Mouse (Mus musculus) CD4-positive, CD25-positive, alpha-beta regulatory T cell, adult 4 months (primary cell): ENCODE data around the gene Commd2. TPM values are rescaled to one million over a fixed set of nuclear protein-coding genes. Genes with fewer than 3 reads are reported as not detected.

ENCODE experiments used
- ATAC-seq: one replicate; pipeline ENCODE4 v1.8.0; 2017
- polyA plus RNA-seq, 2 experiments: library from polyadenylated mRNA; unstranded; fragments of 100-300 nt; shearing (Covaris generic); gene quantifications; one replicate each; pipeline ENCODE4 v1.2.1; 2017

Commd2 gene
- polyA plus RNA-seq = 10 to 100 TPM; 72.6 to 80.7 TPM

GRCm38 (mm10) chr3:57651231-57651864 is at the start of gene Commd2:
Gene Commd2 (minus strand): TSS chr3:57651715.
- peak; percentile 97 for ATAC-seq

- ATAC-seq = no peak
Measured at GRCm38 (mm10) chr3:57696779-57697178, 45.3 kb upstream of the Commd2 start.

GRCm38 (mm10) chr3:57696249-57696648 is 44.7 kb upstream of the Commd2 start:
- ATAC-seq = no peak

GRCm38 (mm10) chr3:57692719-57693118 is 41.2 kb upstream of the Commd2 start, which contains the start of gene Ankub1:
Gene Ankub1 (minus strand): TSS chr3:57692799.
- ATAC-seq = no peak

GRCm38 (mm10) chr3:57691772-57692171 is 40.3 kb upstream of the Commd2 start:
- ATAC-seq = no peak

DNA sequence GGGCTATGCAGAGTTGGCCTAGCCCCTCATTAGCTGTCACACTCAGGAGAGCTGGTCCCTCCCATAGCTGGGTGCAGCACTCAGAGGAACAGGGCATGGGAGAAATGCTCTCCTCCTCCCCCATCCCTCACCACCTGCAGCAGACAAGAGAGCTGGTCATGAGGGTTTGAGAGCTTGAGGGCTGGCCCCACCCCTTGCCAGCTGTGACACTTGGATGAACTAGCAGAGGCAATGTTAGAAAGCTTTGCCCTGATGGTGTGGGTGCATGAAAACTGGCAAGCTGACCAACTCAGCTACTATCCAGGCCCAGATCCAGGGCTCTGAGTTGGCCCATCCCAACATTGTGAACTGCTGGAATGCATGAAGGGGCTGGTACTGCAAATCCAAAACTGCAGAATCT is 26.3 kb upstream of the Commd2 start:
- no peak for ATAC-seq

DNA sequence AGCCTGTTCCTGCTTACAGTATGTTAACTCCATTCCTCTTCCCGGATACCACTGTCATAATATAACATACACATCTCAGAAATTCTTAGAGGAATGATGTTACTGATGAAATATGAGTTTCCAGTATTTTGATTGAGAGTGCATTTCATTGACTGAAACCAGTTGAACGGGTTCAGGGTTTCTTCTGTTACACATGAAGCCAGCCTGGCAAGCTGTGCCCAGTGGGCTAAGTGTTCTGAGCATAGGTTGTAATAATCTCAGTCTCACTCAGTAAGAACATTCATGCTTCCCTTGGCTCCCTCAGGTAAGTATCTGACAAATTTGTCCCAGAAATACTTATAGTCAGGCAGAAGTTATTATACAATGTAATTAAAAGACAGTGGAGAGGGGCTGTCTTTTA is 22.6 kb upstream of the Commd2 start:
- no peak for ATAC-seq

DNA sequence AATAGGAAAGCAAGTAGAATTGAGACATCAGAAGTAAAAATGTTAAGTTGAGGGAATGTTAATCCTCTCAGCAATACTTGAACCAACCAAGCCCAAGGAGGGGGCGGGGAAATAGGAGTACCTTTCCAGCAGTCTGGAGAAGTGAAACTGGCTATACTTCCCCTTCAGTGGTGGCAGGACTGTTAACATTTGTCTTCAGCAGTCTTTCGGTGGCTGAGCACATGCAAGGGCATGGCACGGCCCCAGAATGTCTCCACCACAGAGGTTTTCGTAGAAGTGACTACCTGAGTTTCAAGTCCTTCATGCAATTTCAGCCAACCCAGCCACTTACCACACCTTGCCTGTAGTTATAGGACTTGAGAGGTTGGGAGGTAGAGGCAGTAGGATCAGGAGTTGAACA is 22.1 kb upstream of the Commd2 start:
- ATAC-seq = no peak

- ATAC-seq = peak; percentile 84
Measured at GRCm38 (mm10) chr3:57667054-57667723, 15.7 kb upstream of the Commd2 start.

DNA sequence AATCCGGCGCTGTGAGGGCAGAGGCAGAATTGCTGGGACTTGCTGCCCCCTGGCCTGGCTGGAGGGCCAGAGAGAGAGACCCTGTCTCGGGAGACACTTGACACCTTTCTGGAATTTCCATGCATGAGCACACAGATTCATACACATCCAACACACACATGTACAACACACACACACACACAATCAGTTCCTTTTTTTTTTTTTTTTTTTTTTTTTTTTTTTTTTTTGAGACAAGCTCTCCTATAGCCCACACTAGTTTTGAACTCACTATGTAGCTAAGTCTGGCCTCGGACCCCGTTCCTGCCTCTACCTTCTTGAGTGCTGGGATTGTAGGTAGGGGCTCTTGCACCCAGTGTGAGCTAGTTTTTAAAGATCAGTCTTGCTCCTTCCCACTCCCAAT is 14.4 kb upstream of the Commd2 start:
- no peak for ATAC-seq

DNA sequence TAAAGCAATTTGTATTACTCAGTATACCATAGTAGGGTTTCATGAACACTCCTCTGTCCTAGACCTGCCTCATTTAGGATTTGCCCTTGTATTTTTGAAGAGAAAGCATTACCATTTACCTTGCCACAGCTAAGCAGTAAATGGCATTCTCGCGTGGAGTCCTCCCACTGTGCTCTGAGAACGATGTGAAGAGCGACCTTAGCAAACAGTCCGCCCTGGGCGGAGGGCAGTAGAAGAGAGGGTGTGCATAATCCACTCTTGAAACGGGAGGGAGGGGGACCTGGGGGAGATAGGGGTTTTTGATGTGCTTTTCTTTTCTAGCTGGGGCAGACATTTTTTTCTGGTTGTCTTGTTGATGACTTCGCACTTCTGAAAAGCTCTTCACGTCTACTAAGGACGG is 13.2 kb upstream of the Commd2 start:
- ATAC-seq = no peak

DNA sequence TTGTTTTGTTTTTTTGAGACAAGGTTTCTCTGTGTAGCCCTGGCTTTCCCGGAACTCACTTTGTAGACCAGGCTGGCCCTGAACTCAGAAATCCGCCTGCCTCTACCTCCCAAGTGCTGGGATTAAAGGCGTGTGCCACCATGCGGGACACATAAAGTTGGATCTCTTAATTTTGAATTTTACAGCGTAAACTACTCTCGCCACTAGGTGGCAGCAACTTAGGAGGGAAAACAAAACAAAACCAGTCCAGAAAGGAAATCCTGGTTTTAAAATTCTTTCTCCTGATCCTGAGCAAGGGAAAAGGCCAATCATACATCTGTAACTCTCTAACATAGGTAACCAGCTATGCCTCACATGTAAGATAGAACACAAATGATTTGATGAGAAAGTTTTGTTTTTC is 12.2 kb upstream of the Commd2 start:
- ATAC-seq = peak; percentile 66

DNA sequence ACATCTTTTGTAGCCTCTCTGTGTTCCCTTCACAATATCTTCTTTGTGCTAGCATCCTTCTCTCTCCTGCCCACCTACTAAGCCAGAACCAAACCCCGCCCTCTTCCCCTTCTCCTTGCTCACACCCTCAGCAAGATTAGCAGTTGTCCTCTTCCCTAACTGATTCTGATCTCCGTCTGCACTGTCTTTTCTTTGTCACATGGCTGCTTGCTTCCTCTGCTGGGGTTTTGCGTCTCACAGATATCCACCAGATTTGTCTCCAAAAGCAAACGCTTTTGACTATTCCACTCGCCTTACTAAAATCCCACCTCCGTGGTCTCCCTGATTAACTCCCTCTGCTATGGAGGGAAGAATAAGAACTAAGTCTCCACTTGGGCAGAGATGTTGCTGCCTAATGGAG is 7.1 kb upstream of the Commd2 start:
- no peak for ATAC-seq

GRCm38 (mm10) chr3:57653646-57654045 is 2.1 kb upstream of the Commd2 start:
- ATAC-seq = no peak

- ATAC-seq = no peak
Measured at GRCm38 (mm10) chr3:57652485-57652884, 970 bp upstream of the Commd2 start.

DNA sequence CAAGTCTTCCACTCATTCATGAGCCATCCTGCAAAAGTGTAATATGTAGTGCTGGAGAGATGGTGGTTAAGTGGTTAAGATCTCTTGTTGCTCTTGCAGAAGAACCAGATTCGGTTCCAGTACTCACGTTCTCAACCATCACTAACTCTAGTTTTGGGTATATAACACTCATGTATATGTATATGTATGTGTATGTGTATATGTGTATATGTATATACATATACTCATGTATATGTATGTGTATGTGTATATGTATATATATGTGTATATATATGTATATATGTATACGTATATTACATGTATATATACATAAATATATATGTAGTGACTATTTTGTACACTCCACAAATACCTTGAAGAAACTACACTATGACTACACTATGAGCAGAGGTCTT is 347 bp upstream of the Commd2 start:
- ATAC-seq = peak; percentile 25

DNA sequence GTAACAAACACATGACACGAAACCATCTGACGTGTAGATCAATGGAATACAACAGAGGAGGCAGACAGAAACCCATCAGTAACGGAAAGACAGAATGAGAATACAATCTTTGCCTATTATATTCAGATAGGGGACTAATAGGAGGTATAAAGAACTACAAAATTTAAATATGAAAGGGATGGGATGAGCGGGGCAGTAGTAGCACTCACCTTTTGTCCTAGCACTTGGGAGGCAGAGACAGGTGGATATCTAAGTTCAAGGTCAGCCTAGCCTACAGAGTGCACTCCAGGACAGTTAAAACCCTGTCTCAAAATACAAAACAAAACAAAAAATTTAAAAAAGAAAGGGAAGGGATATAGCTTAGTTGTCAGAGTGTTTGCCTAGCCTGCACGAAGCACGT is 8.3 kb downstream of the Commd2 start:
- ATAC-seq = no peak

DNA sequence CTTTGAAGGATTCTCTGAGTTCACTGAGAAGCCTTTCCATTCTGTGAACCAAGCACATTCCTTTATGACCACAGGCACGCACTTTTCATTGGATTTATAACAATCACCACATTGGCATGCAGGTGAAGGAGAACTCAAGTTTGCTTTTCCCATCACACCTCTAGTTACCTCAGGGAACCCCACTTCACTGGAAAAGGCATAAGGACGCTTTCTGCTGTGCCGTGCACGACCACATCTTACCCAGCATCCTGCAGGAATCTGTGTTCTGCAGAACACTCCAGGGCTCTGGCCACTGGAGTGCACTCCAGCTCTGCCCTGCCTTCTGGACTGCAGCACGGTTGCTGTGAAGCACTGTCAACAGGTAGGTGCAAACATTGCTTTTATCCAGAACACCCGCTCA is 13.9 kb downstream of the Commd2 start:
- ATAC-seq = no peak

DNA sequence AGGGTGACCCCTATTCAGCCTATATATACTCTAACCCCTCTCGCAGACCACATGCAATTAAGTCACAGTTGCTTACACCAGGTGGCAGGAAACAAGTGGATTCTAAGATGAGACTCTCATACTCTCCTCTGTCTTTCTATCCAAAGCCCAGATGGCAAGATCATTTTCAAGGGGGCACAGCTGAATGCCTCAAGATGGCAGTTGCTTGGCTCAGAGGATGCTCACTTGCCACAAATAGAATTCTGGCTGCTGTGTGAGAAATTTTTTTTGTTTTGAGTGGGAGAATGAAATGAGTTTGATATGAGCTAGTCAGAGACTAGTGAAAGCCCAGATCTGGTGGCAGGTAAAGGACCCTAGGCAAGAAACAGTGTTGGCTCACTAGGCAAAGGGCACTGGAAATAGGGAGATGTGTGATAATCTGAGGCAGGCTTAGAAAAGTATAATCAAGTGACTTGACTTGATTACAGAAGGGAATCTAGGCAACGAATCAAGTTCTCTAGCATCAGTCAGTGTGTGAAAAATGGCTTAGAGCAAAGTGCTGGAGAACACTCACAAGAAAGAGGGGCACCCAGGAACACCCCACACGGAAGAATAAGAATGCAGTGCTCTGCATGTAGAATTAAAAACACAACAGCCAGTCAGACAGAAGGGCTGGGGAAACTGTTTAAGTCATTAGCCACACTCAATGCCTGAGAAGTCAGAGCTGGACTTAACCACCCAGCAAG is 16.6 kb downstream of the Commd2 start:
- ATAC-seq = no peak

DNA sequence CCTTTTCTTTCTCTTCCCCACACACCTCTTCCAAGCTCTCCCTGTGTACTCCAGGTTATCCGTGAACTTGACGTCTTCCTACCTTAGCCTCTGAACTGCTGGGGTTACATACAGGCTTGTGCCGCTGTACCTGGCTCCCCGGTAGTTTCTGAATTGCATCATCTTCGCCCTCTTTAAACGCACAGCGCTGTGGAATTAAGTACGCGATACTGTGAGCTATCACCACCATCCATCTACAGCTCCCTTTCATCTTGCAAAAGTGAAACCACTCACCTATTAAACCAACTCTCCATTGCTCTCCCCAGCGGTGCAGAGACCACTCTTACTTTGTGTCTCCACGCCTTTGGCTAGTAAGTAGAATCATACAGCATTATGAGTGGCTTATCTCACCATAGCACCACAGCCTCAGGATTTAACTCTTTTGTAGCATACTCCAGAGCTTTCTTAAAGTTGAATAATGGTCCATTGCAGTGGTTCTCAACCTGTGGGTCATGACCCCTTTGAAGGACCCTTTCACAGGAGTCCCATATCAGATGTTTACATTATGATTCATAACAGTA is 24.5 kb downstream of the Commd2 start:
- ATAC-seq = no peak

- peak; percentile 69 for ATAC-seq
Measured at GRCm38 (mm10) chr3:57625275-57625997, 26.1 kb downstream of the Commd2 start.

DNA sequence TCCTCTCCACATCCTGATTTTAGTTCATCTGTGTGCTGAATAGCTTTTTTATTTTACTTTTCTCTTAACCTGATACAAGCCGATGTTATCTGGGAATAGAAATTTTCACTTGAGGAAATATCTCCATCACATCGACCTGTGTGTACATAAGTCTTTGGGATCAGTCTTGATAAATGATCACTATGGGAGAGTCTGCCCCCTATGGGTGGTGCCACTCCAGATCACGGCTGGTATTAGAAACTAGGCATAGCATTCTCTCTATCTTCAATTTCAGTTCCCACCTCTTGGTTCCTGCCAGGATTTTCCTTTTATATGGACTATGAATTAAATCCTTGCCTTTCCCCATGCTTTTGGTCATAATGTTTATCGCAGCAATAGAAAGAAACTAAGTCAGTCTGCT is 31.8 kb downstream of the Commd2 start:
- ATAC-seq = no peak

DNA sequence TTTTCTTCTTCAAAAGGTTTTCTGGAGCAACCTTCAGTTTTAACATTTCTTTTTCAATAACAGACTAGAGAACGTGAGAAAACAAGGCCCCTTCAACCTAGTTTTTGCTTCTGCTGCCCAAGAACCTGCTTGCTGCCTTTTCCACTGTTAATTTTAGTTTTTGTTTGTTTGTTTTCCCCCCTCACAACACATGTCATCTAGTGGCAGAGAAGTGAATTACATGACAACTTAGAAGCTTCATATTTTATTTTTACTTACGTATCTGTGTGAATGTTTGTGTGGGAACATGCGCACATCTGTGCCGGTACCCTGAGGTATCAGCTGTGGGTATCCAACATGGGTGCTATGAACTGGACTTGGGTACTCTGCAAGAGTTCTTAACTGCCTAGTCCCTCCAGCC is 35.9 kb downstream of the Commd2 start:
- no peak for ATAC-seq
